Mouse (Mus musculus) forebrain, embryonic 10.5 days (tissue): ENCODE results near the gene Tmem41b. TPM values are rescaled to one million over a fixed set of nuclear protein-coding genes. Genes with fewer than 3 reads are reported as not detected.

Experiments
- DNase-seq: peaks from one replicate; pipeline ENCODE4 v3.0.0-alpha.2; 2017; ENCODE audit warnings: low spot score; ENCODE audit errors: extremely low spot score
- H3K27ac ChIP-seq: fragments of 300-500 bp; sonication (generic); 2 replicates; pipeline ENCODE4 v1.5.1; 2016; ENCODE audit warnings: mild to moderate bottlenecking
- H3K27me3 ChIP-seq: fragments of 300-500 bp; sonication (generic); 2 replicates; pipeline ENCODE4 v1.6.1; 2016; ENCODE audit warnings: mild to moderate bottlenecking; ENCODE audit not compliant: poor library complexity, severe bottlenecking
- H3K36me3 ChIP-seq: fragments of 300-500 bp; sonication (generic); replicated peaks from 2 replicates; pipeline ENCODE4 v1.6.1; 2016; ENCODE audit warnings: mild to moderate bottlenecking, moderate library complexity
- H3K4me1 ChIP-seq: fragments of 300-500 bp; sonication (generic); 2 replicates; pipeline ENCODE4 v1.6.1; 2016
- H3K4me3 ChIP-seq: fragments of 300-500 bp; sonication (generic); 2 replicates; pipeline ENCODE4 v1.5.1; 2016; ENCODE audit warnings: mild to moderate bottlenecking, moderate library complexity
- H3K9me3 ChIP-seq: fragments of 300-500 bp; sonication (generic); 2 replicates; pipeline ENCODE4 v1.6.1; 2016; ENCODE audit warnings: mild to moderate bottlenecking, moderate library complexity
- WGBS: fragments of 180-500 bp; shearing (Covaris S2); methylation state at CpG from one replicate; pipeline ENCODE4 v1.1.7; 2016; 5-methylcytosine and 5-hydroxymethylcytosine counted together
- polyA plus RNA-seq: library from polyadenylated mRNA; unstranded; fragments of >200 nt; fragmentation: Nextera tagmentation; extraction: Ambion mirVana; gene quantifications from 2 replicates; pipeline ENCODE4 v1.2.1, GENCODE M21; 2016

Gene Tmem41b
- polyA plus RNA-seq, 1 experiment from 2014 or later, result 66.1 TPM

DNA sequence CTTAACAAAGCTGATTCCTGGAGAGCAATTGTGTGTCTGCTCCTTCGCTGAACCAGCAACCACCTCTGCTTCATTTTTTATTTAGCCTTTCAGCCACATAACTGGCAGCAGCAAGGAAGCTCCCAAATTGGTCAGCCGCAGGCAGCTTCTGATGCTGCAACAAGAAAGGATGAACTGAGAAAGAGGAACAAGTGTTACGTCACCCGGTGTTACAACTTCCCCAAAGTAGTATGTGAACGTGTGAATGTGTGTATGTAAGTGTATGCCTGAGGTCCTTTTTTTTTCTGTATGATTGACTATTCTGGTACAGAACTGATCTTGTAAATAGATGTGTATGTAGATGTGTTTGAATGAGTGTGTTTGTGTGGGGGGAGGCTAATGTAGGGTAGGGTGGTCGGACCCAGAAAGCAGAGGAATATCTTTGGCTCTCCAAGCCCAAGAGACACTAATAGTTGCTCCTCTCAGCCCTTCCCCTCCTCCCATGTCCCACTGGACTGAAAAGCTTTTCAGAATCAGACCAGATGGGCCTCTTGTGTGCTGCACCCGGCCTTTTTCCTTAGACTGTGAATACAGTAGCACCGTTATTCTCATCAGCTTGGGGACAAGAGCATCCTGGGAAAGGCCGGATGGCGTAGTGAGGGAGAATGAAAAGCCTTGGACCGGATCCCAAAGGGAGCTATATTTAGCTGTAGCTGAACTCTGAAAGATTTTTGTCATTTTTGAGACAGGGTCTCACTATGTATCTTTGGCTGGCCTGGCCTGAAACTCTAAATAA, 18.7 kb downstream of the Tmem41b start:
- DNase-seq, result no peak
- Histone ChIP-seq H3K36me3 (peaks cover 7% of the 10 kb centered on the region), H3K4me1 (peaks cover 5% of the 10 kb centered on the region), H3K27ac (no peak overlapping the region), H3K9me3 (no peaks in the 10 kb centered on the region), H3K27me3 (no peaks in the 10 kb centered on the region), H3K4me3 (no peak overlapping the region)
- WGBS, result 87% methylated on average over 11 of the region's 11 CpGs

DNA sequence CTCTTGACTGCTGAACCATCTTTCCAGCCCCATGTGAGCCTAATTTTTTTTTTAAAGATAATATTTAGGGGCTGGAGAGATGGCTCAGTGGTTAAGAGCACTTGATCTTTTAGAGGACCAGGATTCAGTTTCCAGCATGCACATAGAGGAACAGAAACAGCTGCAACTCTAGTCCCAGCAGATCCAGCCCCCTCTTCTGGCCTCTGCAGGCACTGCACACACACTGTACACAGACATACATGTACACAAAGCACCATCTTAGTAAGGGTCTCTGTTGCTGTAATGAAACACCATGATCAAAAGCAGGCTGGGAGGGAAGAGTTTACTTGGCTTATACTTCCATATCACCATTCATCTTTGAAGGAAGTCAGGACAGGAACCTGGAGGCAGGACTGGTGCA, 21.1 kb downstream of the Tmem41b start:
- DNase-seq, result no peak
- no peaks in the 10 kb centered on the region for H3K36me3 ChIP-seq
- H3K27me3 ChIP-seq, result peaks cover 11% of the 10 kb centered on the region
- H3K9me3 ChIP-seq, result no peaks in the 10 kb centered on the region
- H3K27ac ChIP-seq, result no peak overlapping the region
- peaks cover 9% of the 10 kb centered on the region for H3K4me1 ChIP-seq
- no peak overlapping the region for H3K4me3 ChIP-seq

DNA sequence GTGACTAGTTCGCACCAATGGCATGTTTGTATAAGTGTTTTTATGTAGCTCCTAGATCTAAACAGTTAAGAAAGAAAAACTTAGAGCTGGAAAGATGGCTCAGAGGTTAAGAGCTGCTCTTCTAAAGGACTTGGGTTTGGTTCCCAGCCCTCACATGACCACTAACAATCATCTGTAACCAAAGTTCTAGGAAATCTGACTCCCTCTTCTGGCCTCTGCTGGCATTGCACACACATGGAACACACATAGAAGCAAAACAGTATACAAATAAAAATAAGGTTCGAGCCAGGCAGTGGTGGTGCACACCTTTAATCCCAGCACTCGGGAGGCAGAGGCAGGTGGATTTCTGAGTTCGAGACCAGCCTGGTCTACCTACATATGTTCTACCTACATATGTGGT, 23.0 kb downstream of the Tmem41b start:
- no peaks in the 10 kb centered on the region for H3K9me3 ChIP-seq
- H3K27me3 ChIP-seq, result peaks cover 11% of the 10 kb centered on the region
- no peak overlapping the region for H3K4me3 ChIP-seq
- no peaks in the 10 kb centered on the region for H3K36me3 ChIP-seq
- peaks cover 15% of the 10 kb centered on the region for H3K4me1 ChIP-seq
- no peak overlapping the region for H3K27ac ChIP-seq
- no peak for DNase-seq
- 91% methylated on average over 4 of the region's 4 CpGs for WGBS

DNA sequence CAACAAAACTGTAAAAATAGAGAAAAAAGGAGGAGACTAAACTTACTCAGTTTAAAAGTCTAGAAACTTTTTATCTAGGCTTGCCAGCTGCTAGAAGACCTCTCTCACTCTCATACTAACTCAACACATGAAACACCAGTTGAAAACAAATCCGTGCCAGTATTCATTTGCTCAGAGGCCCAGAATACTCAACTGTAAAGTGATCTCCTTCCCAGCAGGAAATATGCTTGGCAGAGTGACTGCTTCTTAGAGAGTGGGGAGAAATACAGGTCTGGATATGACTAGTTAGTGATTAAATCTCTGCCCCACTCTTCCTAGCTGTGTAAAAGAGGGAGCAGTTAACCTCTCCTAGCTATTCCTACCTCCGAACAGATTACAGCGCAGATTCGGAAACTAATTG, 24.1 kb downstream of the Tmem41b start:
- H3K27me3 ChIP-seq, result peaks cover 11% of the 10 kb centered on the region
- H3K4me3 ChIP-seq, result no peak overlapping the region
- peaks cover 26% of the 10 kb centered on the region for H3K4me1 ChIP-seq
- WGBS, result 81% methylated on average over 4 of the region's 4 CpGs
- no peak for DNase-seq
- no peak overlapping the region for H3K27ac ChIP-seq
- H3K9me3 ChIP-seq, result no peaks in the 10 kb centered on the region
- H3K36me3 ChIP-seq, result no peaks in the 10 kb centered on the region

DNA sequence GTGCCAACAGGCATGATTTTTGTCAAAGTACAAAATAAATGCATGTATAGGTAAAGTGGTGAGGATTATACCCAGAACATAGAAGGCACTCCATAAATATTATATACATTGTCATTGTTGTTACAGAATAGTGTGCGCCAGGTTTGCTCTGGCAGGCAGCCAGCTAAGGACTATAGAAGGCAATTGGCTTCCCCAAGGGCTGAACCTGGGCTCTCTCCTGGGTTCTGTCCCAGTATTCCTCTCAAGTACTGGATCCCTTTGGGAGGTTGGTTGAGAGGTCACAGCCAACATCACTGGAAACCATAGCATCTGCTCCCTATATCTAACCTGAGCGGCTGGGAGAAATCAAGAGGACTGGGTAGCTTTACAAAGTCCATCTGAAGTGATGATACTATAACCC, 25.2 kb downstream of the Tmem41b start:
- no peaks in the 10 kb centered on the region for H3K36me3 ChIP-seq
- H3K27ac ChIP-seq, result no peak overlapping the region
- H3K4me1 ChIP-seq, result peaks cover 28% of the 10 kb centered on the region
- H3K27me3 ChIP-seq, result peaks cover 11% of the 10 kb centered on the region
- no peaks in the 10 kb centered on the region for H3K9me3 ChIP-seq
- H3K4me3 ChIP-seq, result no peak overlapping the region
- no peak for DNase-seq
- WGBS, result 91% methylated on average over 2 of the region's 2 CpGs

DNA sequence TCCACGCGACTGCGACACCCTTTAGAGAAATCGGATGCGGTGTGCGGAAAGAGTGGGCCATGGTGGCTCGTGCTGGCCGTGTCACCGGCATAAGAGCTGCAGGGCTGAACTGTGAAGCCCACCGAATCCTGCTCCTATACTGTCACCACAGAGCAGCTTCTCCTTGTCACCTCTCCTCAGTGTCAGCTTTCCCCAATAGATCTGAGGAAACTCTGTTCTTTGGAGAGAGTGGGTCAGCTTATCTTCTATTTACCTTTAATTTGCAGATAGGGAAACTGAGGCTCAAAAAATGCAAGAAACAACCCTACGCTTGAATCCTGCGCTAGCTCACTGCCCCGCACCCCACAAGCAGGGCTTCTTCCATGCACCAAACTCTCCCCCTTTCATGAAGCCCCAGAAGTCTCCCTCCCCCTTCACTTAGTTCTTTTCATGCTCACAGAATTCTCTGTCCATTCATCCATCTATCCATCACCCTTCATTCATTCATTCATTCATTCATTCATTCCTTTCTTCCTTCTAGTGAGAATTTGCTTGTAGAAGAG, 26.0 kb downstream of the Tmem41b start:
- Histone ChIP-seq H3K27ac (peak overlapping the region; percentile 97), H3K27me3 (peaks cover 11% of the 10 kb centered on the region), H3K4me1 (peaks cover 28% of the 10 kb centered on the region), H3K36me3 (no peaks in the 10 kb centered on the region), H3K4me3 (peak overlapping the region; percentile 89), H3K9me3 (no peaks in the 10 kb centered on the region)
- 7% methylated on average over 13 of the region's 13 CpGs for WGBS
- no peak for DNase-seq

DNA sequence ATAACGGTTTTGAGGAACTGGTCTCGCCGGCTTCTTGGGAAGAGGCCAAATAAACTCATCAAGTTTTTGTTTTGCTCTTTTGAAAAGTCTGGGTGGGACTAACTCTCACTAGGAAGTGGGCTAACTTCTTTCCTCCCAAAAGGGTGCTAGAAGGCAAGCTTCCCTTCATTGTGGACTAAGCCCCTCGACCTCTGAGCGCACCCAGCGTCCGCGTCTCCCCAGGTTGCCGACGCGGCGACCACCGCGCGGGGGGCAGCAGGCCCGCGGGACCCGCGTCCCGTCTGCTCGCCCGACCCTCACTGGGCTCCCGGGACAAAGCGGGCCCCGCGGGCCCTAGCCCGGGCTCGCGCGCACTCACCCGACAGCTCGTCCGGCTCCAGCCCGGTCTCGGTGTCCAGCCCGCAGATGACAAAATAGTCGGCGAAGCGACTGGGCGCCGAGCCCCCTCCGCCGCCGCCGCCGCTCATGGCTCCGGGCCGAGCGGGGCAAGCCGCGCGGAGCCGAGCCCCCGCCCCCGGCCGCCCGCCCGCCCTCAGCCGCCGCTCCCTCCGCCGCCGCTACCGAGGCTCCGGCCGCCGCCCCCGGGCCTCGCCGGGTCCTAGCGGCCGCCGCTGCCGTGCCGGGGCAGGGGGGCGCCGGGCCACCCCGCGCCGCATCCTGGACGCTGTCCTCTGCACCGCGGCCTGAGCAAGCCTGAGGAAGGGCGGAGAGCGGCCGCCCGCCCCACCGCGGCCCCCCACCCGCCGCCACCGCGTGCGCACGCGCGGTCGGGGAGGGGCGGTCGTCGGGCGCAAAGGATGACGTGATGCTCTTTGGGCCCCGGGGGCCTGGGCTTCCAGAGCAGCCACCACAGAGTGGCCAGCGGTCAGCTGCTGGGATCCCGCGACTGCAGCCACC, 26.8 kb downstream of the Tmem41b start, which contains the start of gene Dennd5a:
Gene Dennd5a, minus strand, starts transcription at position 755 of the 897 bp plus-strand sequence.
- peak within 1 kb of the TSS; percentile 97 for H3K27ac ChIP-seq
- peaks cover 11% of the 10 kb centered on the region for H3K27me3 ChIP-seq
- under 1% methylated on average over 107 of the region's 107 CpGs for WGBS
- H3K4me3 ChIP-seq, result peak within 1 kb of the TSS; percentile 89
- no peaks in the 10 kb centered on the region for H3K9me3 ChIP-seq
- H3K4me1 ChIP-seq, result peaks cover 34% of the 10 kb centered on the region
- DNase-seq, result peak; percentile 85
- H3K36me3 ChIP-seq, result no peaks in the 10 kb centered on the region

DNA sequence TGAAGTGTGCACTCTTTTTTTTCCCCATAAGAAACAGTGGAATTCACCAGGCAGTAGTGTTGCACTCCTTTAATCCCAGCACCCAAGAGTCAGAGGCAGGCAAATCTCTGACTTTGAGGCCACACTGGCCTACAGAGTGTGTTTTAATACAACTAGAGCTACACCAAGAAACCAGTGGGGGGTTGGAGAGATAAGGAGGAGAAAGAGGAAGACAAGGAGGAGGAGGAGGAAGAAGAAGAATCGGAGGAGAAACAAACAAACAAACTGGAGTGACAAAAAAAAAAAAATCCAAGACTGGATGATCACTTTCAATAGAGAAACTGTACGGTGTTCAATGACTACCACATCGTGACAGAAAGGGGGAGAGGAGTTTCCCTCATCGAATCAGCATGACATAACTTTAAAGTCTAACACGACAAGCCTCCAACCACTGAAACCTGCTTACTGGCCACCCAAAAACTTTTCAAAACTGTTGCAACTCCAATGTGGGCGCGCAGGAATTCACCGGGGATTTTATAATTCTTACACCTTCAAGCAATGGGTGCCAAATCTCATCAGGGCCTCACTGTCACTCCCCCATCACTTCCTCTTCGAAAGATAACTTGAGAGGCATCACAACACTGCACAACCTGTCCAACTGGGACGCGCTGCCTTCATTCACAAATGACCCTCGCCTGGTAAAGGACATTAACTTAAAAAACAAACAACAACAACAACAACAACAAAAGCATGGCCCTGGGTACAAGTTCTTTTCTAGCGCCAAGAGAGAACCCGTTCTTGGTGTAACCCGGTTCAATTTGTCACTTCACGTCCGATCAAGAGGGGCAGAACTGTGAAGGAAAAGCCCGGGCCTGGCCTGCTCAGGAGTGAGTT, 27.6 kb downstream of the Tmem41b start:
- WGBS, result 13% methylated on average over 18 of the region's 18 CpGs
- Histone ChIP-seq H3K9me3 (no peaks in the 10 kb centered on the region), H3K36me3 (no peaks in the 10 kb centered on the region), H3K27me3 (peaks cover 11% of the 10 kb centered on the region), H3K4me3 (peak overlapping the region; percentile 89), H3K27ac (peak overlapping the region; percentile 97), H3K4me1 (peaks cover 34% of the 10 kb centered on the region)
- peak; percentile 31 for DNase-seq

DNA sequence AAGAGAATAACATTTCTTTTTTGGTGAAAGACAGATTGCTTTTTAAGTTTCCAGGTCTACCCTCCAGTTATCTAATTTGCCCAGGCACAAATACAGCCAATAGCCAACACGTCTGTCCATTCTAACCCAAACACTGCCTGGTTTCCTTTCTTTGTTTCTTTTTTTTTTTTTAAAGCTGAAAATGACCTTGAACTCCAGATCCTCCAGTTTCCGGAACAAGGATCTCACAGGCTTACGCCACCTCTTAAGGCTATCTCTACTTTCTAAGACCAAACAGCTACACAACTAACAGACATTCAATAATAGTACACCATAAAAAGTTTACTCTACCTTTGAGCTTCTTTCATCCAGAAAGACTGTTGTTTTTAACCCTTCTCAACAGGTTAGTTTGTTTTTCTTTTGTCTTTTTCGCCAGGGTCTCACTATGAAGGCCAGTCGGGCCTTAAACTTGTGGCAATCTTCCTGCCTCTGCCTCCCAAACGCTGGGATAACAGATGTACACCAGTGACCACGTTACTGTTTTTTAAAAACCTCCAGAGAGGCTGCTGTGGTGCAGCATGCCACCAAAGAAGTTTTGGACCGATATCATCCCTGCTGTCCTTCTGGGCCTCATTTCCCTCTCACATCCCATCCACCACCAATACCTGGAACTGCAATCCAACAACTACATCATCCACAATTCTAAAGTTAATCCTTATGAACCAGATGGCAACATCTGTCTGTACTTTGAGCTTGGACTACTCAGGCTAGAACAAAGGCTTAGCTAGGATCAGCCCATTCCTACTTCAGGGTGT, 28.5 kb downstream of the Tmem41b start:
- H3K4me1 ChIP-seq, result peaks cover 34% of the 10 kb centered on the region
- peak overlapping the region; percentile 89 for H3K4me3 ChIP-seq
- WGBS, result 83% methylated on average over 8 of the region's 8 CpGs
- no peaks in the 10 kb centered on the region for H3K36me3 ChIP-seq
- H3K9me3 ChIP-seq, result no peaks in the 10 kb centered on the region
- H3K27me3 ChIP-seq, result peaks cover 11% of the 10 kb centered on the region
- DNase-seq, result no peak
- H3K27ac ChIP-seq, result no peak overlapping the region; the same call in 1 of the 2 replicates

DNA sequence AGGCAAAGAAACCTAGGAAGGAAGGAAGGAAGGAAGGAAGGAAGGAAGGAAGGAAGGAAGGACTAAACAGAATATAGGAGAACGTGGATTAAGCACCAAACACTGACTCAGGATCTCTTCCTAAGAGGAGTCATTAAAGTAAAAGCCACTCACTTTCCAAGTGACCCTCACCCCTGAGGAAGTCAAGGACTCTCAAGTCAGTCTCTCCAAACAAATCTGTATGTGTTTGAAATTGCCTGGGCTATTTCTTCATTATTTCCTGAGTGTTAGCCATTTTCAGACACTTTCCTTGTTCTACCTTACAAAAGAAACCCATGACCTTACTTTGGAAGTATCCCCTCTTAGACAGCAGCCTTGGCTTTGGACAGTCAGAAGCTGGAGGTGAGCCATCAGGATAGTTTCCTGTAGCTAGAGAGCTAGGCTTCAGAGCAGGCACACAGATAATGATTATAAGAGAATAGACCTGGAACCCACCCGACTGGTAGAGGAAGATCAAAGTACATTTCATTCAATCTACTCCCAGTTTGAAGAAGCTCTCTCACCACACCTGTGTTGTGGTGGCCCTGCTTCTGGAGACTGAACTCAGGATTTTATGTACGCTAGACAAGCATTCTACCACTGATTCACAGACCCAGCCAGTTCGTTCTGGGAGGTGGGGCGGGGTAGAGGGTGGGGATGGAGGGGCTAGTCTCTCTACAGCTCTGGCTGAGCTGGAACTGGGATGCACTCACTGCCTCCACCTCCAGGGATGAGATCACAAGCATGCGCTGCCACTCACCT, 31.9 kb downstream of the Tmem41b start:
- no peaks in the 10 kb centered on the region for H3K36me3 ChIP-seq
- 73% methylated on average over 6 of the region's 6 CpGs for WGBS
- no peak for DNase-seq
- no peak overlapping the region for H3K4me3 ChIP-seq
- H3K4me1 ChIP-seq, result peaks cover 26% of the 10 kb centered on the region
- no peak overlapping the region for H3K27ac ChIP-seq
- H3K27me3 ChIP-seq, result no peaks in the 10 kb centered on the region
- no peaks in the 10 kb centered on the region for H3K9me3 ChIP-seq

DNA sequence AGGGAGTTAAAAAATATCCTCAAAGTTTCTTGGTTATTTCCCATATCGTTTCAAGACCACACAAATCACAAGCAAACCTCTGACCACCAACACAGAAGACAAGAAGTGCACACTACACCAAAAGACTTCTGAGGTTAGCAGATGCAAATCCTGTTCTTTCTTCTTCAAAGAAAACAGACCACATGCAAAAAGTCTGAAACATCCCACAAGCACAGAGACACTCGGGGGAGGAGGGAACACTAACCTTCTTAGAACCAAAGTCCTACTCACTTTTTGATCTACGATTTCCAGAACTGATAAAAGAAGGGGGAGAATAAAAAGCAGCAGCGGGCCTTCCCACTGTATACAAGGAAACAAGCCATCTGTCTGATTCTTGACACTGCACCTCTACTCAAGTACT, 35.4 kb downstream of the Tmem41b start:
- H3K9me3 ChIP-seq, result no peaks in the 10 kb centered on the region
- H3K27ac ChIP-seq, result no peak overlapping the region
- no peaks in the 10 kb centered on the region for H3K36me3 ChIP-seq
- no peak overlapping the region for H3K4me3 ChIP-seq
- DNase-seq, result no peak
- WGBS, result 87% methylated on average over 4 of the region's 4 CpGs
- H3K4me1 ChIP-seq, result peaks cover 5% of the 10 kb centered on the region; the same call in 1 of the 2 replicates
- H3K27me3 ChIP-seq, result no peaks in the 10 kb centered on the region
